Mouse (Mus musculus) liver, embryonic 14.5 days (tissue): Measurements from ENCODE around the gene Nme3. TPM values are rescaled to one million over a fixed set of nuclear protein-coding genes. Genes with fewer than 3 reads are reported as not detected.
"Not testable (repeated sequence)": the region's sequence is repeated elsewhere in the genome, so short reads cannot be mapped to it uniquely, and the experiment has no call there.

Experiments
- ATAC-seq: fragments of 200-750 bp; cut with Nextera tagmentation; 2 replicates; pipeline ENCODE4 v1.8.0; 2017; ENCODE audit warnings: moderate number of reproducible peaks, mild to moderate bottlenecking, moderate library complexity; ENCODE audit not compliant: insufficient read depth
- DNase-seq, 3 experiments: peaks; one replicate each; pipeline ENCODE4 v3.0.0-alpha.2; 2012 to 2013; ENCODE audit warnings: low read depth in 3 of 3, low spot score in 3 of 3
- H3K27ac ChIP-seq: fragments of 300-500 bp; sonication (generic); 2 replicates; pipeline ENCODE4 v1.5.1; 2014; ENCODE audit warnings: moderate library complexity, mild to moderate bottlenecking, control low read depth, inconsistent platforms
- H3K27me3 ChIP-seq: fragments of 300-500 bp; sonication (generic); 2 replicates; pipeline ENCODE4 v1.6.1; 2014; ENCODE audit warnings: mild to moderate bottlenecking, low read length, moderate library complexity; ENCODE audit not compliant: control insufficient read depth, insufficient read depth
- H3K36me3 ChIP-seq: fragments of 300-500 bp; sonication (generic); replicated peaks from 2 replicates; pipeline ENCODE4 v1.6.1; 2014; ENCODE audit warnings: low read depth; ENCODE audit not compliant: control insufficient read depth, insufficient read depth
- H3K4me1 ChIP-seq, 2 experiments: fragments of 200-500 bp in 1 of 2; fragments of 300-500 bp in 1 of 2; sonication (generic) in 1 of 2; replicated peaks; 2 replicates each; pipeline ENCODE4 v1.6.1; 2012 to 2014; ENCODE audit warnings: antibody characterized with exemption in 1 of 2, inconsistent platforms in 1 of 2, low read length in 1 of 2; ENCODE audit not compliant: control insufficient read depth in 2 of 2, insufficient read depth in 2 of 2
- H3K4me2 ChIP-seq: fragments of 300-500 bp; sonication (generic); 2 replicates; pipeline ENCODE4 v1.6.1; 2014; ENCODE audit warnings: low read depth, mild to moderate bottlenecking, control low read depth, moderate library complexity
- H3K4me3 ChIP-seq, 2 experiments: fragments of 200-500 bp in 1 of 2; fragments of 300-500 bp in 1 of 2; sonication (generic) in 1 of 2; 2 replicates each; pipeline ENCODE4 v1.5.1; 2012 to 2014; ENCODE audit warnings: low read depth in 2 of 2, low read length in 2 of 2, mild to moderate bottlenecking in 2 of 2, control low read depth in 1 of 2, inconsistent platforms in 1 of 2, moderate library complexity in 1 of 2; ENCODE audit not compliant: insufficient read depth in 1 of 2
- H3K9ac ChIP-seq: fragments of 300-500 bp; sonication (generic); replicated peaks from 2 replicates; pipeline ENCODE4 v1.6.1; 2014; ENCODE audit warnings: mild to moderate bottlenecking, control low read depth, moderate library complexity
- H3K9me3 ChIP-seq: fragments of 300-500 bp; sonication (generic); 2 replicates; pipeline ENCODE4 v1.6.1; 2016; ENCODE audit warnings: low read length, mixed read lengths; ENCODE audit not compliant: control insufficient read depth
- CTCF ChIP-seq: IDR thresholded peaks from 2 replicates; pipeline ENCODE4 v1.5.1; 2016; ENCODE audit warnings: antibody characterized with exemption, low read depth, control low read depth
- EP300 ChIP-seq: IDR thresholded peaks from 2 replicates; pipeline ENCODE4 v1.6.1; 2016; ENCODE audit warnings: antibody characterized with exemption, low read depth
- WGBS: fragments of 180-500 bp; shearing (Covaris S2); extraction: QIAGEN DNeasy Blood & Tissue Kit; methylation state at CpG from one replicate; pipeline ENCODE4 v1.1.7; 2014; ENCODE audit not compliant: insufficient replicate concordance; 5-methylcytosine and 5-hydroxymethylcytosine counted together
- polyA plus RNA-seq, 2 experiments: library from polyadenylated mRNA; depleted of rRNA in 1 of 2; stranded (reverse) in 1 of 2; unstranded in 1 of 2; fragments of >200 nt; fragmentation: Nextera tagmentation in 1 of 2; extraction: Ambion mirVana in 1 of 2; gene quantifications; 2 replicates each; pipeline versions ENCODE4 v1.2.1 to v1.2.3; 2012 to 2014

Nme3 gene
- polyA plus RNA-seq, 2 experiments: 55.7 to 79.2 TPM

- peak within 1 kb of the TSS; percentile 80 for H3K27ac ChIP-seq
- no peaks in the 10 kb centered on the region for H3K9me3 ChIP-seq
- H3K36me3 ChIP-seq: peaks cover 10% of the 10 kb centered on the region
- no peaks in the 10 kb centered on the region for H3K27me3 ChIP-seq
- TF ChIP-seq EP300 (no peak), CTCF (peak; percentile 82)
- peak within 1 kb of the TSS; percentile 96 for H3K9ac ChIP-seq
- peaks cover 24 to 25% of the 10 kb centered on the region in 2 experiments for H3K4me1 ChIP-seq
- H3K4me3 ChIP-seq: peak within 1 kb of the TSS; percentile 68 to 97
- peak within 1 kb of the TSS; percentile 95 for H3K4me2 ChIP-seq
- ATAC-seq (peak; percentile 97), DNase-seq (peak; percentile 88 to 92 (median 89))
- under 1% methylated on average over 78 of the region's 78 CpGs for WGBS
Measured at GRCm38 (mm10) chr17:24936259-24937237, 40.2 kb downstream of the Nme3 start, which contains the start of gene Mapk8ip3. Gene Mapk8ip3 (minus strand): TSS chr17:24936977.

- Histone ChIP-seq H3K4me2 (peak overlapping the region; percentile 95), H3K9ac (peak overlapping the region; percentile 96), H3K4me1 (peaks cover 24 to 25% of the 10 kb centered on the region in 2 experiments), H3K27me3 (no peaks in the 10 kb centered on the region), H3K4me3 (peak overlapping the region; percentile 68 to 97), H3K36me3 (peaks cover 7% of the 10 kb centered on the region), H3K9me3 (no peaks in the 10 kb centered on the region), H3K27ac (peak overlapping the region; percentile 79)
- no peak for TF ChIP-seq EP300
- TF ChIP-seq CTCF: peak; percentile 34; the same call in 1 of the 2 replicates
- 42% methylated on average over 6 of the region's 6 CpGs for WGBS
- no peak for ATAC-seq
- no peak for DNase-seq
Measured at GRCm38 (mm10) chr17:24937266-24937665, 41.0 kb downstream of the Nme3 start.

- peak; percentile 83 for TF ChIP-seq CTCF
- not testable (repeated sequence) for H3K27me3 ChIP-seq, H3K9me3 ChIP-seq, H3K9ac ChIP-seq, H3K27ac ChIP-seq, DNase-seq, H3K4me3 ChIP-seq, H3K4me2 ChIP-seq, H3K4me1 ChIP-seq
- H3K36me3 ChIP-seq: peaks cover 17% of the 10 kb centered on the region
- 14% methylated on average over 2 of the region's 2 CpGs for WGBS
- ATAC-seq: 0 out of 2 replicates have a peak, but pooled peaks have one; percentile 48
Measured at GRCm38 (mm10) chr17:24942453-24942852, 46.2 kb downstream of the Nme3 start.

- H3K27me3 ChIP-seq: no peaks in the 10 kb centered on the region
- 84% methylated on average over 7 of the region's 7 CpGs for WGBS
- no peak overlapping the region for H3K4me2 ChIP-seq
- ATAC-seq (no peak), DNase-seq (no peak)
- H3K4me1 ChIP-seq: no peaks in the 10 kb centered on the region
- no peak overlapping the region for H3K9ac ChIP-seq
- no peak overlapping the region for H3K27ac ChIP-seq
- TF ChIP-seq EP300 (no peak), CTCF (no peak)
- no peak overlapping the region for H3K4me3 ChIP-seq
- no peaks in the 10 kb centered on the region for H3K9me3 ChIP-seq
- H3K36me3 ChIP-seq: peaks cover 21% of the 10 kb centered on the region
Measured at GRCm38 (mm10) chr17:24943036-24943435, 46.7 kb downstream of the Nme3 start.

- H3K9me3 ChIP-seq, ATAC-seq, H3K4me1 ChIP-seq, H3K27ac ChIP-seq, H3K27me3 ChIP-seq, DNase-seq, H3K4me3 ChIP-seq, H3K4me2 ChIP-seq, H3K9ac ChIP-seq: not testable (repeated sequence)
- peaks cover 27% of the 10 kb centered on the region for H3K36me3 ChIP-seq
- WGBS: 78% methylated on average over 1 of the region's 1 CpGs
Measured at GRCm38 (mm10) chr17:24943589-24943988, 47.3 kb downstream of the Nme3 start.

Other genes with a start within 250 kb of the Nme3 start
- gene Slc9a3r2, start 246.2 kb upstream of the Nme3 start, polyA plus RNA-seq (2012; rRNA removed): 5.5 and 5.7 TPM in 2 replicates
- gene Slc9a3r2, start 246.2 kb upstream of the Nme3 start, polyA plus RNA-seq (2014; fragmentation: Nextera tagmentation; extraction: Ambion mirVana): 8.1 and 9.9 TPM in 2 replicates
- gene Npw, start 238.0 kb upstream of the Nme3 start, polyA plus RNA-seq (2012; rRNA removed): 0.27 TPM in 1 of 2 replicates, not detected in the other
- gene Npw, start 238.0 kb upstream of the Nme3 start, polyA plus RNA-seq (2014; fragmentation: Nextera tagmentation; extraction: Ambion mirVana): 0.29 TPM in 1 of 2 replicates, not detected in the other
- 21.3 and 23.8 TPM in 2 replicates for gene Zfp598, start 226.8 kb upstream of the Nme3 start, polyA plus RNA-seq (2012; rRNA removed)
- gene Zfp598, start 226.8 kb upstream of the Nme3 start, polyA plus RNA-seq (2014; fragmentation: Nextera tagmentation; extraction: Ambion mirVana): 10.7 and 14.5 TPM in 2 replicates
- gene Syngr3, start 206.5 kb upstream of the Nme3 start, polyA plus RNA-seq (2012; rRNA removed): 0.06 and 0.14 TPM in 2 replicates
- 0.08 TPM in 1 of 2 replicates, not detected in the other for gene Syngr3, start 206.5 kb upstream of the Nme3 start, polyA plus RNA-seq (2014; fragmentation: Nextera tagmentation; extraction: Ambion mirVana)
- 13.9 and 19.5 TPM in 2 replicates for gene Gfer, start 200.3 kb upstream of the Nme3 start, polyA plus RNA-seq (2012; rRNA removed)
- gene Gfer, start 200.3 kb upstream of the Nme3 start, polyA plus RNA-seq (2014; fragmentation: Nextera tagmentation; extraction: Ambion mirVana): 30.2 and 32.3 TPM in 2 replicates
- 0.87 and 0.97 TPM in 2 replicates for gene Noxo1, start 200.3 kb upstream of the Nme3 start, polyA plus RNA-seq (2012; rRNA removed)
- 0.25 and 0.30 TPM in 2 replicates for gene Noxo1, start 200.3 kb upstream of the Nme3 start, polyA plus RNA-seq (2014; fragmentation: Nextera tagmentation; extraction: Ambion mirVana)
- 20.5 and 26.8 TPM in 2 replicates for gene Tbl3, start 188.8 kb upstream of the Nme3 start, polyA plus RNA-seq (2012; rRNA removed)
- 31.3 and 33.4 TPM in 2 replicates for gene Tbl3, start 188.8 kb upstream of the Nme3 start, polyA plus RNA-seq (2014; fragmentation: Nextera tagmentation; extraction: Ambion mirVana)
- gene Rnf151, start 178.4 kb upstream of the Nme3 start, polyA plus RNA-seq (2012; rRNA removed): 0.11 and 0.29 TPM in 2 replicates
- gene Rnf151, start 178.4 kb upstream of the Nme3 start, polyA plus RNA-seq (2014; fragmentation: Nextera tagmentation; extraction: Ambion mirVana): not detected in 2 replicates
- 2,096 and 2,246 TPM in 2 replicates for gene Rps2, start 178.4 kb upstream of the Nme3 start, polyA plus RNA-seq (2012; rRNA removed)
- gene Rps2, start 178.4 kb upstream of the Nme3 start, polyA plus RNA-seq (2014; fragmentation: Nextera tagmentation; extraction: Ambion mirVana): 1,219 and 1,250 TPM in 2 replicates
- 84.0 and 162 TPM in 2 replicates for gene Ndufb10, start 172.0 kb upstream of the Nme3 start, polyA plus RNA-seq (2012; rRNA removed)
- gene Ndufb10, start 172.0 kb upstream of the Nme3 start, polyA plus RNA-seq (2014; fragmentation: Nextera tagmentation; extraction: Ambion mirVana): 207 and 216 TPM in 2 replicates
- 0.03 TPM in 1 of 2 replicates, not detected in the other for gene Rpl3l, start 168.7 kb upstream of the Nme3 start, polyA plus RNA-seq (2012; rRNA removed)
- not detected in 2 replicates for gene Rpl3l, start 168.7 kb upstream of the Nme3 start, polyA plus RNA-seq (2014; fragmentation: Nextera tagmentation; extraction: Ambion mirVana)
- gene Msrb1, start 159.9 kb upstream of the Nme3 start, polyA plus RNA-seq (2012; rRNA removed): 18.3 and 25.4 TPM in 2 replicates
- 28.8 and 28.9 TPM in 2 replicates for gene Msrb1, start 159.9 kb upstream of the Nme3 start, polyA plus RNA-seq (2014; fragmentation: Nextera tagmentation; extraction: Ambion mirVana)
- 0.03 and 0.06 TPM in 2 replicates for gene Hs3st6, start 143.5 kb upstream of the Nme3 start, polyA plus RNA-seq (2012; rRNA removed)
- gene Hs3st6, start 143.5 kb upstream of the Nme3 start, polyA plus RNA-seq (2014; fragmentation: Nextera tagmentation; extraction: Ambion mirVana): not detected in 2 replicates
- gene Meiob, start 92.2 kb upstream of the Nme3 start, polyA plus RNA-seq (2012; rRNA removed): 0.50 and 0.65 TPM in 2 replicates
- 0.90 and 1.2 TPM in 2 replicates for gene Meiob, start 92.2 kb upstream of the Nme3 start, polyA plus RNA-seq (2014; fragmentation: Nextera tagmentation; extraction: Ambion mirVana)
- 49.8 and 65.9 TPM in 2 replicates for gene Hagh, start 56.4 kb upstream of the Nme3 start, polyA plus RNA-seq (2012; rRNA removed)
- gene Hagh, start 56.4 kb upstream of the Nme3 start, polyA plus RNA-seq (2014; fragmentation: Nextera tagmentation; extraction: Ambion mirVana): 109 and 120 TPM in 2 replicates
- 18.6 and 24.0 TPM in 2 replicates for gene Fahd1, start 46.1 kb upstream of the Nme3 start, polyA plus RNA-seq (2012; rRNA removed)
- 37.2 and 40.1 TPM in 2 replicates for gene Fahd1, start 46.1 kb upstream of the Nme3 start, polyA plus RNA-seq (2014; fragmentation: Nextera tagmentation; extraction: Ambion mirVana)
- gene Igfals, start 30.5 kb upstream of the Nme3 start, polyA plus RNA-seq (2012; rRNA removed): 3.4 and 4.3 TPM in 2 replicates
- 4.7 and 6.3 TPM in 2 replicates for gene Igfals, start 30.5 kb upstream of the Nme3 start, polyA plus RNA-seq (2014; fragmentation: Nextera tagmentation; extraction: Ambion mirVana)
- gene Nubp2, start 10.2 kb upstream of the Nme3 start, polyA plus RNA-seq (2012; rRNA removed): 30.8 and 33.1 TPM in 2 replicates
- gene Nubp2, start 10.2 kb upstream of the Nme3 start, polyA plus RNA-seq (2014; fragmentation: Nextera tagmentation; extraction: Ambion mirVana): 76.7 and 80.1 TPM in 2 replicates
- 26.3 and 28.4 TPM in 2 replicates for gene Spsb3, start 9.9 kb upstream of the Nme3 start, polyA plus RNA-seq (2012; rRNA removed)
- 37.5 and 40.2 TPM in 2 replicates for gene Spsb3, start 9.9 kb upstream of the Nme3 start, polyA plus RNA-seq (2014; fragmentation: Nextera tagmentation; extraction: Ambion mirVana)
- 7.6 and 9.4 TPM in 2 replicates for gene Eme2, start 1.4 kb upstream of the Nme3 start, polyA plus RNA-seq (2012; rRNA removed)
- 7.4 and 8.5 TPM in 2 replicates for gene Eme2, start 1.4 kb upstream of the Nme3 start, polyA plus RNA-seq (2014; fragmentation: Nextera tagmentation; extraction: Ambion mirVana)
- 48.0 and 49.2 TPM in 2 replicates for gene Mrps34, start 1.4 kb upstream of the Nme3 start, polyA plus RNA-seq (2012; rRNA removed)
- gene Mrps34, start 1.4 kb upstream of the Nme3 start, polyA plus RNA-seq (2014; fragmentation: Nextera tagmentation; extraction: Ambion mirVana): 43.5 and 49.9 TPM in 2 replicates
- 30.6 and 34.3 TPM in 2 replicates for gene Mapk8ip3, start 40.5 kb downstream of the Nme3 start, polyA plus RNA-seq (2012; rRNA removed)
- gene Mapk8ip3, start 40.5 kb downstream of the Nme3 start, polyA plus RNA-seq (2014; fragmentation: Nextera tagmentation; extraction: Ambion mirVana): 7.2 and 8.0 TPM in 2 replicates
- gene Jpt2, start 64.2 kb downstream of the Nme3 start, polyA plus RNA-seq (2012; rRNA removed): 18.9 and 24.3 TPM in 2 replicates
- 31.6 and 34.3 TPM in 2 replicates for gene Jpt2, start 64.2 kb downstream of the Nme3 start, polyA plus RNA-seq (2014; fragmentation: Nextera tagmentation; extraction: Ambion mirVana)
- gene Cramp1l, start 119.3 kb downstream of the Nme3 start, polyA plus RNA-seq (2012; rRNA removed): 7.8 and 7.9 TPM in 2 replicates
- 3.2 and 3.9 TPM in 2 replicates for gene Cramp1l, start 119.3 kb downstream of the Nme3 start, polyA plus RNA-seq (2014; fragmentation: Nextera tagmentation; extraction: Ambion mirVana)
- 51.8 and 61.2 TPM in 2 replicates for gene Ift140, start 119.6 kb downstream of the Nme3 start, polyA plus RNA-seq (2012; rRNA removed)
- 115 and 124 TPM in 2 replicates for gene Ift140, start 119.6 kb downstream of the Nme3 start, polyA plus RNA-seq (2014; fragmentation: Nextera tagmentation; extraction: Ambion mirVana)
- 3.0 and 3.1 TPM in 2 replicates for gene Tmem204, start 187.1 kb downstream of the Nme3 start, polyA plus RNA-seq (2012; rRNA removed)
- gene Tmem204, start 187.1 kb downstream of the Nme3 start, polyA plus RNA-seq (2014; fragmentation: Nextera tagmentation; extraction: Ambion mirVana): 4.3 TPM in 2 replicates
- gene Telo2, start 219.5 kb downstream of the Nme3 start, polyA plus RNA-seq (2012; rRNA removed): 8.0 and 8.7 TPM in 2 replicates
- gene Telo2, start 219.5 kb downstream of the Nme3 start, polyA plus RNA-seq (2014; fragmentation: Nextera tagmentation; extraction: Ambion mirVana): 11.0 and 12.1 TPM in 2 replicates
- gene Ptx4, start 224.3 kb downstream of the Nme3 start, polyA plus RNA-seq (2012; rRNA removed): not detected in 2 replicates
- not detected in 2 replicates for gene Ptx4, start 224.3 kb downstream of the Nme3 start, polyA plus RNA-seq (2014; fragmentation: Nextera tagmentation; extraction: Ambion mirVana)
- gene Clcn7, start 236.9 kb downstream of the Nme3 start, polyA plus RNA-seq (2012; rRNA removed): 7.1 and 7.9 TPM in 2 replicates
- 8.7 and 8.8 TPM in 2 replicates for gene Clcn7, start 236.9 kb downstream of the Nme3 start, polyA plus RNA-seq (2014; fragmentation: Nextera tagmentation; extraction: Ambion mirVana)